Mouse (Mus musculus): ENCODE results near the gene Unk.

Gene Unk

DNA sequence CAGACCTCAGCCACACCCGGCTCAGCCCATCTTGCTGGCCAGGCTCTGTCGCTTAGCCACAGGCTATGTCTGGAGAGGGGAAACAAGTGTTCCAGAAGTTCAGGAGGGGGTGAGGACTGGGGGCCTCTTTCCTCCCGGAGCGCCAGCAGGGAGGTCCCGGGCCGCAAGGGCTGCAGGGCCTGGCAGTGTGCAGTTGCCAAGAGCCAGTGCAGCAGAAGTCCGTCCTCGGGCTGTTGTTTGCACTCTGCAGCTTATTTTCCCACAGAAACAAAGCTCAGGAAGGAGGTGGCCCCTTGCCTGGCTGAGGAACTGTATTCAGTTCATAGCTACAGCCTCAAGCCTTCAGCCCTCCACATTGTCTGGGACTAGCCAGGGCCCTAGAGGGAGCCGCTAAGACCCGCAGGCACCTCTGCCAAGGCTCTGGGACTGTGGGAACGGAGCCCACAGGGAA lies 71.8 kb downstream of the Unk start:
- in situ Hi-C loops (cut with MboI; ENCODE audit: unreplicated experiment in 2 of 2), result no loop called here

- in situ Hi-C loops (cut with MboI; ENCODE audit: unreplicated experiment in 2 of 2), result no loop called here
Observed at GRCm38 (mm10) chr11:116102472-116102871, 72.3 kb downstream of the Unk start.

DNA sequence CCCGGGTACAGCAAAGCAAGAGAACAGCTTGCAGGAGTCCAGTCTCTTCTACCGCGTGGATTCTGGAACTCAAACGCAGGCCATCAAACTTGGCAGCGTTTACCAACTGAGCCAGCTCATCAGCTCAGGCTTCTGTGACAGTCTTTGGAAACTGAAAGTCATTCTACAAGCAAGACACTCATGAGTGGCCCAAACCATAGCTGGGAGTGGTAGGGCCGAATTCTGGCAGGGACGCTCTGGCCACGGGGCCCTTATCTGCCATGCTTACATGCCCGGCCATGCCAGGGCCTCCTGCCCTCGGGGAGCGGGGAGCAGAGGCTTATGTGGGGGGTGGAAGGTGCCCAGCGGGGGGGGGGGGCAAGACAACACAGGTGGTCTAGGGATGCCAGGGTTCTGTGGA lies 73.5 kb downstream of the Unk start:
- in situ Hi-C loops (cut with MboI; ENCODE audit: unreplicated experiment in 2 of 2), result no loop called here

DNA sequence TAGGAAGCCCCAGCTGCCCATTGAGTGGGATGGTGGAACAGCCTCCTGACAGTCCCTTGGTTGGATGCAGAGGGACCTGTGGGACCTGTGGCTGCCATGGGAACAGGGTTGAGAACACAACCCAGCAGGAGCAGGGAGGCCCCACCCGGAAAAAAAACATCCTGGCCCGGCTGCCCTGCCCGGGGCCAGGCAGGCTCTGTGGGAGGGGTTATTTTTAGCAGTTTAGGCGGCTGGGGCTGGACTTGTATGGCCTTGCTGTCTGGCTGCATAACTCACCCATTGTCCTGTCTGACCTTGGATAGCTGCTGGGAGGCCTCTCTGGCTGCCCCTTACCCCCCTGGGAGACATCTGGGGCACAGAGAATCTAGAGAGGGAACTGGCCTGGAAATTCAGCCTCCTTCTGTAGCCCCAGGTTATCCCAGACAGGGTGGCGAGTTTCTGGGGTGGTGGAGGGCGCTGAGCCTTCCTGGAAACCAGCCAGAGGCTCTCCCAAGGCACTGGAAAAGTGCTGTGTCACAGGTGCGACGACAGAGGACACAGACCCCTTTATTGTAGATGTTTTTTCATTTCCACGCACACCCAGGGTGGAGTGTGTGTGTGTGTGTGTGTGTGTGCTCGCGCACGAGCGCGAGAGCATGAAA lies 74.0 kb downstream of the Unk start:
- in situ Hi-C loops (cut with MboI; ENCODE audit: unreplicated experiment in 2 of 2), result no loop called here

GRCm38 (mm10) chr11:116105065-116105464 lies 74.9 kb downstream of the Unk start:
- in situ Hi-C loops (cut with MboI; ENCODE audit: unreplicated experiment in 2 of 2), result no loop called here

DNA sequence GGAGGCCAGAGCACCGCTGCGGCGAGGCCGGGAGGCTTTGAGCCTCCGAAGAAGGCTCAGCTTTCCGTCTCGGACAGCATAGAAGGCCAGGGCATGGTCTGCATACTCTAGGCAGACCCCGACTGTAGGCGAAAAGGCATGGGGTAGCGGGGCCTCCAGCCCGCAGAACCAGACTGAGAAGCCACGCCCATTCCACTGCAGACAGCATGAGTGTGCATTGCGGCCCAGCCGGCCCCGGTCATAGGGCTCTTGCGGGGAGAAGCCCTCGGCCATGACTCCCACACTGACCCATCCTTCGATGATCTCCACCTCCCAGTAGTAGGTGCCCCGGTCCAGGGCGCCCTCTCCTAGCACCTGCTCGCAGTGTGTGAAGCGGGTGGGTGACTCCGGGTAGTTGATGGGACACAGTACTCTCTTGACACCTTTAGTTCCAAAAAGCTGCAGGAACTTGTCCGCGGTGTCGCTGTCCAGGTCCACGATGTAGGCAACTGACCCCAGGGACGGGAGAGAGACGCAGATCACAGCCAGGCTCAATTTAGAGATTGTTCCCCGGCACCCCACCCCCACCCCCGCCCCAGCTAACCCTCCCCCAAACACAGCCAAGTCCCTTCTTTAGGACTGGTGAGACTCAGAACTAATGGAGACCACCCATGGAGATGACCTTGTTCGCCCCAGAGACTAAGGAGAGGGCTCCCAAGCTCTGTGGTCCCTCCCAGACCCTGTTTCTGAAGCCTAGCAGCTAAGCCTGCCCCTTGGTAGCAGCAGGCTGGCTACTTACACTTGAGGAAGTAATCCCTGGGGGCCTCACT lies 76.2 kb downstream of the Unk start:
- in situ Hi-C loops (cut with MboI; ENCODE audit: unreplicated experiment in 2 of 2), result no loop called here

- in situ Hi-C loops (cut with MboI; ENCODE audit: unreplicated experiment in 2 of 2), result no loop called here
Observed at GRCm38 (mm10) chr11:116106963-116107776, 77.0 kb downstream of the Unk start.

GRCm38 (mm10) chr11:116107777-116108285 lies 77.7 kb downstream of the Unk start:
- in situ Hi-C loops (cut with MboI; ENCODE audit: unreplicated experiment in 2 of 2), result no loop called here

GRCm38 (mm10) chr11:116108464-116109137 lies 78.5 kb downstream of the Unk start:
- in situ Hi-C loops (cut with MboI; ENCODE audit: unreplicated experiment in 2 of 2), result no loop called here

DNA sequence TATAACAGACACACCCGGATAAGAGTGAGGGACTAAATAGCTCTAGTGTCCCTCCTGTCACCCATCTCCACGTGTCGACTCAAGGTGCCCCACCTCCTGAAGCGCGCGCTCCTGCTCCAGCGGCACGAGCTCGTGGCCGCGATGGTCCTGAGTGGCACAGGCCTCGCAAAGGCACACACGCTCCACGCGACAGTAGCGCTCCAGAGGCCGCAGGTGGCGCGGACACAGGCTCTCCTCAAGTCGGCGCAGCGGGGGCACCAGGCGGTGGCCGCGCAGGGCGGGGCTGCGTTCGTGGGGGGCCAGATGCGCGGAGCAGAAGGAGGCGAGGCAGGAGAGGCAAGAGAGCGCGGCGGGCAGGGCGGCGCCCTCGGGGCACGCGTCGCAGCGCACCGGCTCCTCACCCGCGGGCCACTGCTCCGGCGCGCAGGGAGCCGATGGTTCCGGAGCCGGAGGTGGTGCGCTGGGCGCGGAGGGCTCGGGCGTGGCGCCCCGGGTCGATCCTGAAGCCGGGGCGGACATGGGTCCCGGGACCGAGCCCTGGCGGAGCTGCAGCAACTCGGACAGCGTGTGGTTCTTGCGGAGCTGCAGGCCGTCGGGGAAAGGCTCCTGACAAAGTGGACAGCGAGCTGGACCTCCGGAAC lies 79.4 kb downstream of the Unk start:
- in situ Hi-C loops (cut with MboI; ENCODE audit: unreplicated experiment in 2 of 2), result no loop called here

DNA sequence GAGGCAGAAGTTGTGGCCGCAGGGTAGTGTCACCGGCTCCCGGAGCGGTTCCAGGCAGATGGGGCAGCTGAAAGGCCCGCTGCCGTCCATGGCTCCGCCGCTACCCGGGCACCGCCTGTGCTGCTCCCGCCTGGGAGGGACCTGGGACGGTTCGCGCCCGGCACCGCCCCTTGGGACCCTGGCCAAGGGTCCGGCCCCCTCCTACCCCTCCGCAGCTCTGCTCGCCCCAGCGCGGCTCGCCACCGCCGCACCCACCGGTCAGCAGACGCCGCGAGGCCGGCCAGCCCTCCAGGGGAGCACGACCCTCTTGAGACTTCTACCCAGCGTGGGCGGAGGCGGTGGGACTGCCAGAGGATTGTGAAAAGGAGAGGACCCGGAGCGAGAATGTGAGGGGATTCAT lies 80.0 kb downstream of the Unk start:
- in situ Hi-C loops (cut with MboI; ENCODE audit: unreplicated experiment in 2 of 2), result no loop called here

DNA sequence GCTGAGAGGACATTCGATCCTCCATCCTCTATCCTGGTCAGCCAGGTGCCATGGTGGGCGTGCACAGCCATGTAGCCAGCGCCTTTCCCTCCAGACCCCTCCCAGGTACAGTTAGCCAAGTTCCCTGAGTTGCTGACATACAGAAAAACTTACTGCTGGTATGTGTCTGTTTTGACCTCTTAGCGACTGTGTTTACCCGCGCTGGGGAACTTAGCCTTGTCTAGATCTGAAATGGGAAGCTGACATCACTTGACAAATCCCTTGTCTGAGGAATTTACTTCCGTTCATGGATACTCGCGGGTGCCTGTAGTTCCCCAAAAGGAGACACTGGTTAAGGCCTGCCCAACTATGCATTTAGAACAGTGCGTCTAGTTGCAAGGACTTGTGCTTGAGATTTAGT lies 80.4 kb downstream of the Unk start:
- in situ Hi-C loops (cut with MboI; ENCODE audit: unreplicated experiment in 2 of 2), result no loop called here

Data from v-Abl transformed pro-B cells (cell line).